Mouse (Mus musculus): ENCODE data around the gene Unc13a.

GRCm38 (mm10) chr8:71701414-71702086 is 30.0 kb upstream of the Unc13a start, which contains the start of gene B3gnt3:
- TF ChIP-seq EP300 (IDR thresholded peaks at IDR 0.05): no peak
- TF ChIP-seq CTCF (IDR thresholded peaks at IDR 0.05): no peak

Data from lung, postnatal 0 days (tissue).